Mouse (Mus musculus) lung, postnatal 0 days (tissue): ENCODE results near the gene Cd79b. TPM values are rescaled to one million over a fixed set of nuclear protein-coding genes. Genes with fewer than 3 reads are reported as not detected.
A peak's percentile ranks its signal among the peaks of the same experiment; 100 is the strongest.

ENCODE experiments used
- ATAC-seq: fragments of 200-750 bp; cut with Nextera tagmentation; 2 replicates; pipeline ENCODE4 v1.8.0; 2017; ENCODE audit warnings: moderate library complexity
- DNase-seq: peaks from one replicate; pipeline ENCODE4 v3.0.0-alpha.2; 2016; ENCODE audit warnings: low spot score
- H3K27ac ChIP-seq: fragments of 300-500 bp; sonication (generic); 2 replicates; pipeline ENCODE4 v1.5.1; 2014; ENCODE audit warnings: antibody characterized with exemption, mild to moderate bottlenecking, low read length, mixed read lengths
- H3K27me3 ChIP-seq: fragments of 300-500 bp; sonication (generic); replicated peaks from 2 replicates; pipeline ENCODE4 v1.6.1; 2014; ENCODE audit warnings: low read length, mixed read lengths; ENCODE audit not compliant: insufficient read depth
- H3K36me3 ChIP-seq: fragments of 300-500 bp; sonication (generic); 2 replicates; pipeline ENCODE4 v1.6.1; 2014; ENCODE audit warnings: low read length, mixed read lengths; ENCODE audit not compliant: insufficient read depth
- H3K4me1 ChIP-seq: fragments of 300-500 bp; sonication (generic); 2 replicates; pipeline ENCODE4 v1.6.1; 2014; ENCODE audit warnings: antibody characterized with exemption, low read depth, low read length, mixed read lengths; ENCODE audit not compliant: insufficient read depth
- H3K4me2 ChIP-seq: fragments of 300-500 bp; sonication (generic); replicated peaks from 2 replicates; pipeline ENCODE4 v1.6.1; 2014; ENCODE audit warnings: low read depth, mild to moderate bottlenecking, low read length, moderate library complexity, mixed read lengths
- H3K4me3 ChIP-seq: fragments of 300-500 bp; sonication (generic); 2 replicates; pipeline ENCODE4 v1.5.1; 2014; ENCODE audit warnings: low read depth, low read length
- H3K9ac ChIP-seq: fragments of 300-500 bp; sonication (generic); replicated peaks from 2 replicates; pipeline ENCODE4 v1.6.1; 2014; ENCODE audit warnings: low read depth, mild to moderate bottlenecking
- H3K9me3 ChIP-seq: fragments of 300-500 bp; sonication (generic); 2 replicates; pipeline ENCODE4 v1.6.1; 2016; ENCODE audit warnings: low read length, mixed read lengths
- CTCF ChIP-seq: IDR thresholded peaks from 2 replicates; pipeline ENCODE4 v1.5.1; 2016; ENCODE audit warnings: antibody characterized with exemption, mild to moderate bottlenecking
- EP300 ChIP-seq: IDR thresholded peaks from 2 replicates; pipeline ENCODE4 v1.6.1; 2016; ENCODE audit warnings: antibody characterized with exemption, mild to moderate bottlenecking, control low read depth
- WGBS: fragments of 180-500 bp; shearing (Covaris S2); extraction: QIAGEN DNeasy Blood & Tissue Kit; methylation state at CpG from one replicate; pipeline ENCODE4 v1.1.7; 2014; 5-methylcytosine and 5-hydroxymethylcytosine counted together
- polyA plus RNA-seq: library from polyadenylated mRNA; unstranded; fragments of >200 nt; fragmentation: Nextera tagmentation; extraction: Ambion mirVana; gene quantifications from 2 replicates; pipeline ENCODE4 v1.2.1, GENCODE M21; 2015

Cd79b gene
- 10.8 and 11.8 TPM in 2 replicates for polyA plus RNA-seq

GRCm38 (mm10) chr11:106314333-106314812, at the start of gene Cd79b:
Cd79b (minus strand) TSS chr11:106314762.
- H3K4me1 ChIP-seq = peaks cover 11% of the 10 kb centered on the region; the same call in 1 of the 2 replicates
- TF ChIP-seq EP300 (no peak), CTCF (no peak)
- no peak within 1 kb of the TSS; the same call in 1 of the 2 replicates for H3K9ac ChIP-seq
- H3K36me3 ChIP-seq = no peaks in the 10 kb centered on the region
- DNase-seq (no peak), ATAC-seq (no peak)
- H3K4me2 ChIP-seq = peak within 1 kb of the TSS; percentile 22; the same call in 1 of the 2 replicates
- no peaks in the 10 kb centered on the region for H3K9me3 ChIP-seq
- H3K27me3 ChIP-seq = no peaks in the 10 kb centered on the region
- H3K27ac ChIP-seq = peak within 1 kb of the TSS; percentile 26; the same call in 1 of the 2 replicates
- WGBS = 58% methylated on average over 9 of the region's 9 CpGs
- H3K4me3 ChIP-seq = no peak within 1 kb of the TSS

GRCm38 (mm10) chr11:106359350-106359749, 44.8 kb upstream of the Cd79b start:
- Histone ChIP-seq H3K27me3 (no peaks in the 10 kb centered on the region), H3K36me3 (no peaks in the 10 kb centered on the region), H3K9me3 (no peaks in the 10 kb centered on the region), H3K27ac (no peak overlapping the region), H3K4me1 (no peaks in the 10 kb centered on the region), H3K4me2 (no peak overlapping the region), H3K9ac (no peak overlapping the region), H3K4me3 (no peak overlapping the region)
- no peak for ATAC-seq
- DNase-seq = no peak
- peak; percentile 58 for TF ChIP-seq CTCF
- TF ChIP-seq EP300 = no peak
- WGBS = 32% methylated on average over 5 of the region's 5 CpGs

DNA sequence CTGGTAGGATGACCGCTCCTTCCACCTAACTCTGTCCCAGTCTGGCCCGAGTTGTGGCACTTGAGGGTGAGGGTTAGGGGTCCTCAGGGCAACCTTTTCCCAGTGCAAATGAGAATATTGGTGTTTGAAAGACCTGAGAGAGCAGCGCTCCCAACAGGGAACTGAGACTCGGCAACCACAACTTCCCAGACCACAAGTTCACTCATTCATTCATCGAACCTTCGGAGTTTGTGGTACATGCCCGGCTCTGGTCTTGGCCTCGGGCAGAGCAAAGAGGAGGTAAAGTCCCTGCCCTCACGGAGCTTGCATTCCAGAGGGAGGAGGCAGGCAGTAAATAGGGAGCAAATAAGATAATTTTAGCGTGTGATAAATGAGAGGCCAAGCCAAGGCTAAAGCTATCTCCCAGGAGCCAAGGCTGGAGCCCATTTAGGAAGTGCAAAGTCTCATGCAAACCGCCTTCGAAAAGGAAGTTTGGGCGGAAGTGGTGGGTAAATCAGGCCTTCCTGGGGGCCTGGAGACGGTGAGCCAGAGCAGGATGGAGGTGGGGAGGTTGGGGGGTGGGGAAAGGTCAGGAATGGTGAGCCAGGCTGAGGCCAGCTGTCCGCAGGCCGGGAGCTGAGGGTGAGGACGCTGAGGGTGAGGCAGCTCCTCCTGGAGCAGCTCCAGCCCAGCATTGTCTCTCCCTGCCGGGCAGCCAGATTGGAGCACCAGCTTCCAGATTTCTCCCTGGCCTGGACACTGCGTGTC, 41.0 kb upstream of the Cd79b start:
- no peak for TF ChIP-seq EP300
- TF ChIP-seq CTCF = no peak
- H3K27me3 ChIP-seq = no peaks in the 10 kb centered on the region
- no peak overlapping the region for H3K9ac ChIP-seq
- peak; percentile 71 for ATAC-seq
- WGBS = 42% methylated on average over 19 of the region's 19 CpGs
- no peaks in the 10 kb centered on the region for H3K4me1 ChIP-seq
- H3K4me2 ChIP-seq = no peak overlapping the region
- no peak overlapping the region for H3K4me3 ChIP-seq
- no peak overlapping the region for H3K27ac ChIP-seq
- H3K9me3 ChIP-seq = no peaks in the 10 kb centered on the region
- no peaks in the 10 kb centered on the region for H3K36me3 ChIP-seq
- peak; percentile 12 for DNase-seq

GRCm38 (mm10) chr11:106354181-106354580, 39.6 kb upstream of the Cd79b start:
- WGBS = 21% methylated on average over 1 of the region's 1 CpGs
- TF ChIP-seq EP300 = no peak
- no peak for TF ChIP-seq CTCF
- DNase-seq = no peak

GRCm38 (mm10) chr11:106353188-106353587, 38.6 kb upstream of the Cd79b start, which contains the start of gene Scn4a:
Scn4a (minus strand) TSS chr11:106353288.
- H3K4me1 ChIP-seq = no peaks in the 10 kb centered on the region
- no peak for DNase-seq
- no peaks in the 10 kb centered on the region for H3K36me3 ChIP-seq
- no peak within 1 kb of the TSS for H3K4me3 ChIP-seq
- 74% methylated on average over 12 of the region's 12 CpGs for WGBS
- H3K9me3 ChIP-seq = no peaks in the 10 kb centered on the region
- no peak within 1 kb of the TSS for H3K9ac ChIP-seq
- no peaks in the 10 kb centered on the region for H3K27me3 ChIP-seq
- ATAC-seq = no peak
- H3K4me2 ChIP-seq = no peak within 1 kb of the TSS
- TF ChIP-seq EP300 = no peak
- no peak for TF ChIP-seq CTCF
- H3K27ac ChIP-seq = no peak within 1 kb of the TSS

More at GRCm38 (mm10) chr11:106354181-106354580, 39.6 kb upstream of the Cd79b start:
- Histone ChIP-seq H3K36me3 (no peaks in the 10 kb centered on the region), H3K9ac (no peak overlapping the region), H3K9me3 (no peaks in the 10 kb centered on the region), H3K4me3 (no peak overlapping the region), H3K4me1 (no peaks in the 10 kb centered on the region), H3K27ac (no peak overlapping the region), H3K27me3 (no peaks in the 10 kb centered on the region), H3K4me2 (no peak overlapping the region)
- no peak for ATAC-seq

- no peaks in the 10 kb centered on the region for H3K27me3 ChIP-seq
- no peaks in the 10 kb centered on the region for H3K4me1 ChIP-seq
- no peaks in the 10 kb centered on the region for H3K36me3 ChIP-seq
- H3K4me3 ChIP-seq = no peak overlapping the region
- H3K9ac ChIP-seq = no peak overlapping the region
- 63% methylated on average over 4 of the region's 4 CpGs for WGBS
- no peak for ATAC-seq
- DNase-seq = no peak
- H3K9me3 ChIP-seq = no peaks in the 10 kb centered on the region
- no peak for TF ChIP-seq CTCF
- no peak for TF ChIP-seq EP300
- no peak overlapping the region for H3K4me2 ChIP-seq
- H3K27ac ChIP-seq = no peak overlapping the region
Observed at GRCm38 (mm10) chr11:106351941-106352340, 37.4 kb upstream of the Cd79b start.
